Mouse (Mus musculus) cerebellum, adult 2 months (tissue): ENCODE measurements around the gene Mettl25.
A peak's percentile ranks its signal among the peaks of the same experiment; 100 is the strongest.

Source experiments
- CTCF ChIP-seq: fragments of 200-500 bp; IDR thresholded peaks from 2 replicates; pipeline ENCODE4 v1.5.1; 2011; ENCODE audit warnings: low read depth, mild to moderate bottlenecking, control low read depth, low read length, moderate library complexity, borderline replicate concordance; ENCODE audit not compliant: insufficient read depth
- POLR2A ChIP-seq: fragments of 200-500 bp; IDR thresholded peaks from 2 replicates; pipeline ENCODE4 v1.6.1; 2011; ENCODE audit warnings: low read length, control low read depth, borderline replicate concordance; ENCODE audit not compliant: insufficient read depth

GRCm38 (mm10) chr10:105840928-105841888, at the start of gene Mettl25, which contains the start of gene Ccdc59:
- peak; percentile 59 for TF ChIP-seq CTCF
- TF ChIP-seq POLR2A = peak; percentile 81
